Mouse (Mus musculus): ENCODE data around the gene Dap. TPM values are rescaled to one million over a fixed set of nuclear protein-coding genes. Genes with fewer than 3 reads are reported as not detected.
A peak's percentile ranks its signal among the peaks of the same experiment; 100 is the strongest.

Dap gene
- polyA plus RNA-seq, 1 experiment from 2014 or later, result 61.4 TPM

DNA sequence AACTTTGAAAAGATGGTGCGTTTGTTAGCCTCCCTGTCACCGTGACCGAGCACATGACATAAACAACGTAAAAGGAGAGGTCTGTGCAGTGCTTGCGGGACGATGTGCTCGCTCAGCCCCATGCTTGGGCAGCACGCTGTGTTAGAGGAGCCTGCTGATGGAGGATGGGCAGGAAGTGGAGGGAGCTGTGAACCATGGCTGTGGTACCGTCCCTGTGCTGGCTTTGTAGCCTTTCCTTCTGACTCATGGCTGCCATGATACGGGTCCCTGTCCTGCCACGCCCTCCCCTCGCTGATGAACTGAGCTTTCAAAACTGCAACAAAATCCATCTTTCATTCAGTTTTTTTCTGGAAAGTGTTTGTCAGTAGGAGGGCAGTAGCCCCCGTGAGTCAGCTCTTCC is 15.6 kb downstream of the Dap start:
- WGBS, result 88% methylated on average over 13 of the region's 13 CpGs
- ATAC-seq (replicated peaks; ENCODE audit: insufficient number of reproducible peaks, low FRiP score, low TSS enrichment, low read depth), result no peak

DNA sequence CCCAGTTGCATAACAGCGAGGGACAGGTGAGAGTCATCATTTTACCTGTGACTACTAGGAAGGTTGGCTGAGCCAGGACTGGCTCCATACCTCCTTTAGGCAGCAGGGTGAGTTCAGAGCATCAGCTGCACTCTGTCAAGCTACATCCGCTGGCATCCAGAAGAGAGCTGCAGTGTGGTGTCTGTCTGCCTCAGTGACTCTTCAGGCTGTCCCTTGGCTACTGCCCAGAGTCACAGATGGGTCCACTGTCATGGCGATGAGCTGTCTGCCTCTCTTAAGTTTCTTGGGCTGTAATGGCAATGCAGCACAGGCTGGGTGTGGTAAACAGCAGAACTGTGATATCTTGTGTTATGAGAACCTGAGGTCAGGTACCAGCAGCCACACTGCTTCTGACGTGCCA is 16.1 kb downstream of the Dap start:
- DNase-seq (ENCODE audit: low spot score), result no peak
- no peak overlapping the region for H3K4me2 ChIP-seq (ENCODE audit: low read depth, low read length)
- no peak for ATAC-seq (replicated peaks; ENCODE audit: insufficient number of reproducible peaks, low FRiP score, low TSS enrichment, low read depth)
- no peak overlapping the region for H3K9ac ChIP-seq (replicated peaks; ENCODE audit: low read length)
- H3K4me1 ChIP-seq (ENCODE audit: control insufficient read depth, insufficient read depth, low read length), result no peaks in the 10 kb centered on the region; the same call in 1 of the 2 replicates
- H3K27ac ChIP-seq (replicated peaks; ENCODE audit: low read depth, low read length), result no peak overlapping the region
- no peaks in the 10 kb centered on the region for H3K36me3 ChIP-seq (replicated peaks; ENCODE audit: control insufficient read depth, insufficient read depth, low read depth, low read length)
- H3K4me3 ChIP-seq (ENCODE audit: low read depth, low read length), result no peak overlapping the region
- 84% methylated on average over 4 of the region's 4 CpGs for WGBS
- H3K27me3 ChIP-seq (ENCODE audit: control insufficient read depth, insufficient read depth, low read length), result no peaks in the 10 kb centered on the region
- H3K9me3 ChIP-seq (replicated peaks; ENCODE audit: control insufficient read depth, low read length), result no peaks in the 10 kb centered on the region

More for the DNA sequence above, 15.6 kb downstream of the Dap start:
- H3K36me3 ChIP-seq (replicated peaks; ENCODE audit: control insufficient read depth, insufficient read depth, low read depth, low read length), result no peaks in the 10 kb centered on the region
- no peaks in the 10 kb centered on the region for H3K27me3 ChIP-seq (ENCODE audit: control insufficient read depth, insufficient read depth, low read length)
- no peaks in the 10 kb centered on the region; the same call in 1 of the 2 replicates for H3K4me1 ChIP-seq (ENCODE audit: control insufficient read depth, insufficient read depth, low read length)
- no peak for DNase-seq (ENCODE audit: low spot score)
- no peak overlapping the region for H3K4me2 ChIP-seq (ENCODE audit: low read depth, low read length)
- H3K9ac ChIP-seq (replicated peaks; ENCODE audit: low read length), result no peak overlapping the region
- H3K9me3 ChIP-seq (replicated peaks; ENCODE audit: control insufficient read depth, low read length), result no peaks in the 10 kb centered on the region
- no peak overlapping the region for H3K4me3 ChIP-seq (ENCODE audit: low read depth, low read length)
- no peak overlapping the region for H3K27ac ChIP-seq (replicated peaks; ENCODE audit: low read depth, low read length)

DNA sequence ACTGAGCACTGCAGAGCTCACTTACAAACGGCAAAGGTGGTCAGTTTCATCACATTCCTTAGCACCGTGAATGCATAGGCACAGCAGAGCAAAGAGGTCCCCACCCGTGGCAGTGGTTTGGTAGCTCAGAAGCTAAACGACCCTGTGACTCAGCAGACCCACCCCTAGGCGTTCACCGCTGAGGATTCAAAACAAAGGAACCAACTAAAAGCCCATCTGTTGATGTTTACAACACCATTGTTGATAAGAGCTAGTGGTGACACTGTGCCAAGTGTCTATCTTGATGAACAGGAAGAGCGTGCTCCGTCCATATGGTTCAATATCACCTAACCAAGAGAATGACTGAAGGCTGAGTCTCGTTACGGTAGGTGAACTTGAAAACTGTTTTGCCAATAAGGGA is 19.1 kb downstream of the Dap start:
- no peaks in the 10 kb centered on the region; the same call in 1 of the 2 replicates for H3K4me1 ChIP-seq (ENCODE audit: control insufficient read depth, insufficient read depth, low read length)
- H3K4me3 ChIP-seq (ENCODE audit: low read depth, low read length), result no peak overlapping the region
- no peak overlapping the region for H3K27ac ChIP-seq (replicated peaks; ENCODE audit: low read depth, low read length)
- no peak overlapping the region for H3K4me2 ChIP-seq (ENCODE audit: low read depth, low read length)
- ATAC-seq (replicated peaks; ENCODE audit: insufficient number of reproducible peaks, low FRiP score, low TSS enrichment, low read depth) (no peak), DNase-seq (ENCODE audit: low spot score) (no peak)
- H3K36me3 ChIP-seq (replicated peaks; ENCODE audit: control insufficient read depth, insufficient read depth, low read depth, low read length), result no peaks in the 10 kb centered on the region
- H3K9ac ChIP-seq (replicated peaks; ENCODE audit: low read length), result no peak overlapping the region
- no peaks in the 10 kb centered on the region for H3K9me3 ChIP-seq (replicated peaks; ENCODE audit: control insufficient read depth, low read length)
- 94% methylated on average over 10 of the region's 10 CpGs for WGBS
- H3K27me3 ChIP-seq (ENCODE audit: control insufficient read depth, insufficient read depth, low read length), result no peaks in the 10 kb centered on the region

DNA sequence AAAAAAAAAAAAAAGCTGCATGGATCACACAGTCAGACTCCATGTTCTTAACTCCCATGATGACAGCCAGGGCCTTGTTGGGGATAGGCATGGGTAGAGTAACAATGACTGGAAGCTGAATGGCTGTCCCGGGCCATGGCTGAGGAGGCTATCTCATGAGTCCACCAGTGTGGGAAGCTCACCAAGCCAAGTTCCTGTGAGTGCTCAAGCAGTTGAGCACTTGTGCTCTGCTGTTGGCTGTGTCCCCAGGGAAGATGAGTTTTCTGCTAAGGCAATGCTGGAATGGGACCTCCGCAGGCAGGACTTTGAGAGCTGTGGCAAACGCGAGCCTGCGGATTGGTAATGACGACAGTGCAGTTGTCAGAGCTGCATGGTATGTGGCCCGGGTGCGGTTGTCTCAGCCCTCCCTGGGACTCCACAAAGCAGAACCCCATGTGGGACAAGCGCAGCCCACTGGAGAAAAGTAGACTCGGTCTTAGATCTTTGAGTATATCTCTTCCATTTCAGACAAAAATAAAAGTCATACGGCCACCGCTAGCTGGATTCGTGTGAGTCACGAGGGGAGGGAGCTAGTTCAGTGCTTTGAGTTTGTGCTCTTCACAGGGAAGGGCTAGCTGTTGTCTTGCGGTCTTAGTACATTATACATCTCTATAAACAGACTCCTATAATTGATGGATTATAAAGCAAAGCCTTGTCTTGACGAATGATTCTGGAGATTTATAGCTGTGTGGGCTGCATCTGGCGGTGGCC is 20.8 kb downstream of the Dap start:
- no peaks in the 10 kb centered on the region for H3K27me3 ChIP-seq (ENCODE audit: control insufficient read depth, insufficient read depth, low read length)
- H3K4me1 ChIP-seq (ENCODE audit: control insufficient read depth, insufficient read depth, low read length), result no peaks in the 10 kb centered on the region
- 96% methylated on average over 17 of the region's 17 CpGs for WGBS
- no peak overlapping the region for H3K9ac ChIP-seq (replicated peaks; ENCODE audit: low read length)
- no peak overlapping the region for H3K27ac ChIP-seq (replicated peaks; ENCODE audit: low read depth, low read length)
- no peak for ATAC-seq (replicated peaks; ENCODE audit: insufficient number of reproducible peaks, low FRiP score, low TSS enrichment, low read depth)
- H3K4me2 ChIP-seq (ENCODE audit: low read depth, low read length), result no peak overlapping the region
- no peak for DNase-seq (ENCODE audit: low spot score)
- no peak overlapping the region for H3K4me3 ChIP-seq (ENCODE audit: low read depth, low read length)
- no peaks in the 10 kb centered on the region for H3K36me3 ChIP-seq (replicated peaks; ENCODE audit: control insufficient read depth, insufficient read depth, low read depth, low read length)
- no peaks in the 10 kb centered on the region for H3K9me3 ChIP-seq (replicated peaks; ENCODE audit: control insufficient read depth, low read length)

DNA sequence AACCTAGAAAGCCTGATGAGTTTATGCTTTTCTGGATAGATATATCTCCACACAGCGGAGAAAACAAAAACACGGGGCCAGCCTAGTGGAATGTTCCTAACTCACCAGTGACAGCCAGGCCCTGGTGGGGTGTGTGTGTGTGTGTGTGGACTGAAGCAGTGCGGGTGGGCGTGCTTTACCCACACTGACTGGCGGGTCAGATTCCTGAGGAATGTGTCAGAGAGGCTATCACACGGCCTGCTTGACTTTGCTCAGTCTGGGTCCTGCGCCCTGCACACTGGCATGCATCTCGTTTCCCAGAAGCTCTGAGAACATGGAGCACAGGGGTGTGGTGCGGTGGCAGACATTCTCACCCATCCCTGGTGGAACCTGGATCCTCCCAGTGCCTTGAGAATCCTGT is 21.8 kb downstream of the Dap start:
- no peak overlapping the region for H3K4me2 ChIP-seq (ENCODE audit: low read depth, low read length)
- 67% methylated on average over 9 of the region's 9 CpGs for WGBS
- no peak overlapping the region for H3K27ac ChIP-seq (replicated peaks; ENCODE audit: low read depth, low read length)
- H3K36me3 ChIP-seq (replicated peaks; ENCODE audit: control insufficient read depth, insufficient read depth, low read depth, low read length), result no peaks in the 10 kb centered on the region
- H3K27me3 ChIP-seq (ENCODE audit: control insufficient read depth, insufficient read depth, low read length), result no peaks in the 10 kb centered on the region
- H3K9ac ChIP-seq (replicated peaks; ENCODE audit: low read length), result no peak overlapping the region
- no peak overlapping the region for H3K4me3 ChIP-seq (ENCODE audit: low read depth, low read length)
- DNase-seq (ENCODE audit: low spot score) (no peak), ATAC-seq (replicated peaks; ENCODE audit: insufficient number of reproducible peaks, low FRiP score, low TSS enrichment, low read depth) (no peak)
- H3K9me3 ChIP-seq (replicated peaks; ENCODE audit: control insufficient read depth, low read length), result no peaks in the 10 kb centered on the region
- H3K4me1 ChIP-seq (ENCODE audit: control insufficient read depth, insufficient read depth, low read length), result no peaks in the 10 kb centered on the region

DNA sequence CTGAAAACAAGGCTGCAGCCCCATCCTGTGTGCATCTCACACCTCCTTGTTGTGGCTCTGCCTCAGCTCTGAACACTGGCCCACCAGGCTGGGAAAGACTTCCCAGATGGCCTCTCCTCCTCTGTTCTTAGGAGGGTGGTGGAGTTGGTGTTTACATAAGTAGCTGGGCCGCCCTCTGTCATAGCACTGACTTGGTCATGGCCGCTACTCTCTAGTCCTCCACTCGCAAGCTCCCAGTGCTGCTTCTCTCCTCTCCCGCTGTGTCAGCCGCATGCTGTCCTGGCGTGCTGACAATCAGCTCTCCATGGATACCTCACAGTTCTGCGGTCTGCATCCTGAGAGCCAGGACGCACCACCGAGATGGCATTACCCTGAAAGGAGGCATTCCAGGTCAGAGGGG is 22.9 kb downstream of the Dap start:
- DNase-seq (ENCODE audit: low spot score) (no peak), ATAC-seq (replicated peaks; ENCODE audit: insufficient number of reproducible peaks, low FRiP score, low TSS enrichment, low read depth) (no peak)
- 76% methylated on average over 9 of the region's 9 CpGs for WGBS
- Histone ChIP-seq H3K9ac (replicated peaks; ENCODE audit: low read length) (no peak overlapping the region), H3K4me2 (ENCODE audit: low read depth, low read length) (no peak overlapping the region), H3K4me3 (ENCODE audit: low read depth, low read length) (no peak overlapping the region), H3K36me3 (replicated peaks; ENCODE audit: control insufficient read depth, insufficient read depth, low read depth, low read length) (no peaks in the 10 kb centered on the region), H3K27me3 (ENCODE audit: control insufficient read depth, insufficient read depth, low read length) (no peaks in the 10 kb centered on the region), H3K27ac (replicated peaks; ENCODE audit: low read depth, low read length) (no peak overlapping the region), H3K4me1 (ENCODE audit: control insufficient read depth, insufficient read depth, low read length) (no peaks in the 10 kb centered on the region), H3K9me3 (replicated peaks; ENCODE audit: control insufficient read depth, low read length) (no peaks in the 10 kb centered on the region)

DNA sequence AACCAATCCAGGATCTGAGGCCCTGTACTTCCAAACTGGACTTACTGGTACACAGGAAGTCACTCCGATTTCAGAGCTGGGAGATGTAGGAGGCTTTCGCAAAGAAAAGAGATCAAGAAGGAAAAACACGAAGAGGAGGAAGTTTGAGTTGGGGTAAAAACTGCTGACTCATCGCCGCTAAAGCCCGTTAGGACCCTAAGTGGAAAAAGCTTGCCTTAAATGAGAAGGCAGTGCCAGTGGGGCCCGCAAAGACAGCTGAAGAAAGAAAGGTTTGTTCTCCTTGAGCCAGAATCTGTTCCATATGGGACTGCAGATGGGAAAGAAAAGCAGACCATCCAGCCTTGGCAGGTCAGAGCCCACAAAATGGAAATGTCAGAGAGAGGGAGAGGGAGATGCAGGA is 24.8 kb downstream of the Dap start:
- no peak for ATAC-seq (replicated peaks; ENCODE audit: insufficient number of reproducible peaks, low FRiP score, low TSS enrichment, low read depth)
- H3K27me3 ChIP-seq (ENCODE audit: control insufficient read depth, insufficient read depth, low read length), result no peaks in the 10 kb centered on the region
- no peaks in the 10 kb centered on the region for H3K36me3 ChIP-seq (replicated peaks; ENCODE audit: control insufficient read depth, insufficient read depth, low read depth, low read length)
- no peak overlapping the region for H3K4me3 ChIP-seq (ENCODE audit: low read depth, low read length)
- no peak overlapping the region for H3K27ac ChIP-seq (replicated peaks; ENCODE audit: low read depth, low read length)
- WGBS, result 47% methylated on average over 7 of the region's 7 CpGs
- no peak overlapping the region for H3K4me2 ChIP-seq (ENCODE audit: low read depth, low read length)
- DNase-seq (ENCODE audit: low spot score), result peak; percentile 73
- no peak overlapping the region for H3K9ac ChIP-seq (replicated peaks; ENCODE audit: low read length)
- H3K4me1 ChIP-seq (ENCODE audit: control insufficient read depth, insufficient read depth, low read length), result no peaks in the 10 kb centered on the region
- H3K9me3 ChIP-seq (replicated peaks; ENCODE audit: control insufficient read depth, low read length), result no peaks in the 10 kb centered on the region

DNA sequence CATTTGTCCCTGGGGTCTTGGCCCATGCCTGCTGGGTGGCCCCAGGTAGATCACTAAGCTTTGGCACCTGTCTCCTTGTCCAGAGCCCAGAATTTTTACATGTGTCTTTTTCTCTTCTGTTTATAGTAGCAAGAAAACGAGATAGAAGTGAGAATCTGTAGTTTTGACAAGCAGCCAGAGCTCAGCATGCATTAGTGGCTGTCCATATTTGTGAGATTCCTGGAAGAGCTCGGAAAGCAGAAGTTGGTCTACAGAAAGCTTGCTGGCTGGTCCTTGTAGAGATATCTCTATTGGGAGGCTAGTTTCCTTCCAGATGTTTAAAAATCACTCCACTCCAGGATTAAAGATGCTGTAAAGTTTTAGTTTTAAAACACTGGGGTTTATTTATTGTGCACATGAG is 25.9 kb downstream of the Dap start:
- no peak overlapping the region for H3K9ac ChIP-seq (replicated peaks; ENCODE audit: low read length)
- DNase-seq (ENCODE audit: low spot score), result no peak
- H3K4me2 ChIP-seq (ENCODE audit: low read depth, low read length), result no peak overlapping the region
- WGBS, result 76% methylated on average over 2 of the region's 2 CpGs
- H3K27me3 ChIP-seq (ENCODE audit: control insufficient read depth, insufficient read depth, low read length), result no peaks in the 10 kb centered on the region
- H3K36me3 ChIP-seq (replicated peaks; ENCODE audit: control insufficient read depth, insufficient read depth, low read depth, low read length), result no peaks in the 10 kb centered on the region
- H3K4me3 ChIP-seq (ENCODE audit: low read depth, low read length), result no peak overlapping the region
- H3K4me1 ChIP-seq (ENCODE audit: control insufficient read depth, insufficient read depth, low read length), result no peaks in the 10 kb centered on the region
- ATAC-seq (replicated peaks; ENCODE audit: insufficient number of reproducible peaks, low FRiP score, low TSS enrichment, low read depth), result no peak
- no peaks in the 10 kb centered on the region for H3K9me3 ChIP-seq (replicated peaks; ENCODE audit: control insufficient read depth, low read length)
- no peak overlapping the region for H3K27ac ChIP-seq (replicated peaks; ENCODE audit: low read depth, low read length)

All from embryonic facial prominence, embryonic 11.5 days (tissue).